Mouse (Mus musculus) bone marrow macrophage, adult 2 months (primary cell): ENCODE results near the gene Rgma. TPM values are rescaled to one million over a fixed set of nuclear protein-coding genes. Genes with fewer than 3 reads are reported as not detected.

ENCODE experiments used
- H3K27ac ChIP-seq: 2 replicates; pipeline ENCODE4 v1.5.1; 2012; ENCODE audit warnings: low read depth, low read length; ENCODE audit not compliant: insufficient read depth
- H3K4me1 ChIP-seq: 2 replicates; pipeline ENCODE4 v1.6.1; 2012; ENCODE audit warnings: low read length; ENCODE audit not compliant: control insufficient read depth, insufficient read depth
- H3K4me3 ChIP-seq: 2 replicates; pipeline ENCODE4 v1.5.1; 2012; ENCODE audit warnings: mild to moderate bottlenecking, low read length, moderate library complexity; ENCODE audit not compliant: insufficient read depth
- CTCF ChIP-seq: IDR thresholded peaks from 2 replicates; pipeline ENCODE4 v1.5.1; 2012; ENCODE audit warnings: low read depth, mild to moderate bottlenecking, low read length, moderate library complexity
- POLR2A ChIP-seq: IDR thresholded peaks from 2 replicates; pipeline ENCODE4 v1.6.1; 2012; ENCODE audit warnings: mild to moderate bottlenecking, low read depth, low read length, borderline replicate concordance
- polyA plus RNA-seq: library from polyadenylated mRNA; stranded (reverse); fragments of >200 nt; gene quantifications from 2 replicates; pipeline ENCODE4 v1.2.4, GENCODE M21; 2012; ENCODE audit not compliant: missing spikeins, insufficient read depth, insufficient read length

Rgma gene
- polyA plus RNA-seq, 1 experiment: not detected

GRCm38 (mm10) chr7:73420827-73421226 is 45.5 kb downstream of the Rgma start:
- H3K4me1 ChIP-seq: peaks cover under 1% of the 10 kb centered on the region; the same call in 1 of the 2 replicates

GRCm38 (mm10) chr7:73421278-73422015 is 46.1 kb downstream of the Rgma start:
- peaks cover 5% of the 10 kb centered on the region for H3K4me1 ChIP-seq
- no peak overlapping the region for H3K27ac ChIP-seq
- TF ChIP-seq POLR2A (no peak), CTCF (no peak)
- H3K4me3 ChIP-seq: no peak overlapping the region

More at GRCm38 (mm10) chr7:73420827-73421226, 45.5 kb downstream of the Rgma start:
- Histone ChIP-seq H3K4me3 (no peak overlapping the region), H3K27ac (no peak overlapping the region)
- TF ChIP-seq CTCF (no peak), POLR2A (no peak)

- Histone ChIP-seq H3K27ac (no peak overlapping the region), H3K4me3 (no peak overlapping the region), H3K4me1 (peaks cover 10% of the 10 kb centered on the region)
- TF ChIP-seq POLR2A: no peak
- peak; percentile 80 for TF ChIP-seq CTCF
Measured at GRCm38 (mm10) chr7:73422223-73423113, 47.2 kb downstream of the Rgma start.

GRCm38 (mm10) chr7:73423236-73423635 is 47.9 kb downstream of the Rgma start:
- H3K27ac ChIP-seq: no peak overlapping the region
- TF ChIP-seq CTCF (no peak), POLR2A (no peak)
- H3K4me1 ChIP-seq: peaks cover 10% of the 10 kb centered on the region
- H3K4me3 ChIP-seq: no peak overlapping the region

- Histone ChIP-seq H3K4me3 (no peak overlapping the region), H3K4me1 (peaks cover 10% of the 10 kb centered on the region), H3K27ac (no peak overlapping the region)
- TF ChIP-seq CTCF: no peak
- no peak for TF ChIP-seq POLR2A
Measured at GRCm38 (mm10) chr7:73424243-73424642, 48.9 kb downstream of the Rgma start.

- no peak for TF ChIP-seq CTCF
- no peak for TF ChIP-seq POLR2A
- H3K4me1 ChIP-seq: peaks cover 10% of the 10 kb centered on the region
- no peak overlapping the region for H3K4me3 ChIP-seq
- H3K27ac ChIP-seq: no peak overlapping the region
Measured at GRCm38 (mm10) chr7:73424705-73425104, 49.4 kb downstream of the Rgma start.

- Histone ChIP-seq H3K4me1 (peaks cover 10% of the 10 kb centered on the region), H3K27ac (no peak overlapping the region), H3K4me3 (no peak overlapping the region)
- TF ChIP-seq CTCF (no peak), POLR2A (no peak)
Measured at GRCm38 (mm10) chr7:73425451-73425850, 50.1 kb downstream of the Rgma start.

GRCm38 (mm10) chr7:73426235-73426634 is 50.9 kb downstream of the Rgma start:
- Histone ChIP-seq H3K4me1 (peaks cover 10% of the 10 kb centered on the region), H3K4me3 (no peak overlapping the region), H3K27ac (no peak overlapping the region)
- no peak for TF ChIP-seq POLR2A
- no peak for TF ChIP-seq CTCF

- Histone ChIP-seq H3K4me1 (peaks cover 10% of the 10 kb centered on the region), H3K4me3 (no peak overlapping the region), H3K27ac (peak overlapping the region; percentile 28)
- TF ChIP-seq CTCF (no peak), POLR2A (no peak)
Measured at GRCm38 (mm10) chr7:73426752-73427386, 51.6 kb downstream of the Rgma start.

GRCm38 (mm10) chr7:73427794-73428193 is 52.5 kb downstream of the Rgma start:
- H3K4me1 ChIP-seq: peaks cover 10% of the 10 kb centered on the region
- TF ChIP-seq POLR2A (no peak), CTCF (no peak)
- no peak overlapping the region for H3K27ac ChIP-seq
- H3K4me3 ChIP-seq: no peak overlapping the region
